Mouse (Mus musculus): ENCODE data around the gene Tmem189.
A peak's percentile ranks its signal among the peaks of the same experiment; 100 is the strongest.
"Not testable (repeated sequence)": the region's sequence is repeated elsewhere in the genome, so short reads cannot be mapped to it uniquely, and the experiment has no call there.

Tmem189 gene

DNA sequence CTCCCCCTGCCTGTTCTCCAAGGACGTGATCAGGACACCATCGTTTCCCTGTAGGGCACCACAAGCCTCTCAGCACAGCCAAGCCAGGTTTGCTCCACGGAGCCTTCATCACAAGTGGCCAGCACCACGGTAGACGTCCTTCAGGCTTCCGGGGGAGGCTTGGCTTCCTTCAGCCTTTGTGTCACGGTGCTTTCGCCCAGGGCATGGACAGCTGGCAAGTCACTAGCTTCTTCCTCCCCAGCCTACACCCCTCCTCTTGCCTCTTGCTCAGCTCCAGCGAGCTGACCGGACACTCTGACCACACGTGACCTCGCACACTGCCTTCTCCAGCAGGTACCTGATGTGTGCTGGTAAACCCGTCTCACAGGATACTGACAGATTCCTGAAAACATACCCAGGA is 67.3 kb downstream of the Tmem189 start:
- DNase-seq (ENCODE audit: low spot score): no peak

DNA sequence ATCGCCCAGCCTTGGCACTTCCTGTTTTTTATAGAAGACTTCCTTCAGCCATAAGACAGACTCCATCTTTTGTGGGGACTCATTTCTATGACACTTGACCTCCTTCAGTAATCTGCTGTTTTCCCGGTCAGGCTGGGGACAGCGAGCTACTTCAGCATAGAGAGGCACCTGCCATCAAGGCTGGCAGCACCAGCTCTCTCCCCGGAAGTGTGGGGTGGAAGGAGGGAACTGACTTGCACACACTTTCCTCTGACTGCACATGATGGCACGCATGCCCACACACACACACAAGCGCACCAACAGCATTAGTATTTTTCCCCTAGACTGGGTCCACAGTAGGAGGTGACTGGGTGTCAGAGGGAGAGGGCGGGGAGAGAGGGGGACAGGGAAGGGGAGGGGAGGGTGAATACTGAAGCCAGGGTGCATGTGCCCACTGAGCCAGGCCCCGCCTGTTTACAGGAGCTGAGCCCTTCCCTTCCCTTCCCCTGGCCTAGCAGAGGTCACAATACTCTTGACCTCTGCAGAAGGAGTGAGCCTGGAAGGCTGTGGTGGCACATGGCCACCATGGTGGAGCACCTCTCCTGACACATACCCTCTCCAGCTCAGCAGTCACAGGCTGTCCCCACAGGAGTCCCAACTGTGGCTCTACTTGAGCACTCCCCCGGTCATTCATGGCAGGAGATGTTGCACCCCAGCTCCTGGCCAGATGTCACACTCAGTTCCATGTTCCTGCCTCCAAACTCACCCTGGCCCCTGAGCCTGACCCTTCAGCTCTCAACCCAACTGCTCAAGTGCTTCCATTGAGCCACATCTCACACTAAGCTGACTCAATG is 68.2 kb downstream of the Tmem189 start:
- no peak for DNase-seq (ENCODE audit: low spot score)

DNA sequence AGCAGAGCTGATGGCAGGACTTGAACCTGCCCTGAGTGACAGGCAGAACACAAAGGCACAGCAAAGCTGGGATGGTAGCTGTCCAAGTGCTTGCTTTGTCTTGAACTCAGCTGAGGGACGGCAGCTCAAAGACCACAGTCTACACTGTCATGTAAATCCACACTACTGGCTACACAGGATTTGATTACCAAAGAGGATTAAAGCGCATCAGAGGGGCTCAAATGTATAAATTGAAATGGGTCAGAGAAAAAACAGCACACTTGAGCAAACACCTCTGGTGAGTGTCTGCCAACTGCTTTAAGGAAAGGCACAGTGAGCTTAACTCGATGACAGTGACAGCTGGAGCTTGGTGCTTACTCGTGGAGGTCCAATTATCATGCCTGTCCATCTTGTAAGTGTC is 72.2 kb downstream of the Tmem189 start:
- peak; percentile 34 for DNase-seq (ENCODE audit: low spot score)

DNA sequence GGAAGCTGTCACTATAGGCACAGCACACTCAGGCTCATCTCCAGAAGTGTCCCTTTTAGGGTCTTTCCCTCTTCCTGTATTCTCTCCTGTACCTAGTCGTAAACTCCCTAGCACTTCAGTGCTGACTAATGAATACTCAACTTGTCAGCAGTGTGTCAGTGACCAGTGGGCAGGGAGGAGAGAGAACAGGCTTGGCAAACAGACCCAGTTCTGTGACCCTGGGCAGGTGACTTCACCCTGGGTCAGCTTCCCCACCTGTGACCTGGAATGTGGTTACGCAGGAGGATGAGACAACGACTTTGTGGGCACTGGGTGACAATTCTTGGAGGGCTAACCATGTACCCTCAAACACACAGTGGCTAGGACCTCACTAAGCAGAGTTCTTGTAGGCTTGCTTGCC is 72.6 kb downstream of the Tmem189 start:
- no peak for DNase-seq (ENCODE audit: low spot score)

DNA sequence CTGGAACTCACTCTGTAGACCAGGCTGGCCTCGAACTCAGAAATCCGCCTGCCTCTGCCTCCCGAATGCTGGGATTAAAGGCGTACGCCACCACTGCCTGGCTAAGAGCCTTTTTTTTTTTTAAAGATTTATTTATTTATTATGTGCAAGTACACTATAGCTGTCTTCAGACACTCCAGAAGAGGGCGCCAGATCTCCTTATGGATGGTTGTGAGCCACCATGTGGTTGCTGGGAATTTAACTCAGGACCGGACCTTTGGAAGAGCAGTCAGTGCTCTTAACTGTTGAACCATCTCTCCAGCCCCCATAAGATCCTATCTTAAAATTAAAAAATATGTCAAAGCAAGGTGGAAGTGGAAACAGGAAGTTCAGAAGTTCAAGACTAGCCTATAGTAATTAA is 76.3 kb downstream of the Tmem189 start:
- not testable (repeated sequence) for DNase-seq (ENCODE audit: low spot score)

DNA sequence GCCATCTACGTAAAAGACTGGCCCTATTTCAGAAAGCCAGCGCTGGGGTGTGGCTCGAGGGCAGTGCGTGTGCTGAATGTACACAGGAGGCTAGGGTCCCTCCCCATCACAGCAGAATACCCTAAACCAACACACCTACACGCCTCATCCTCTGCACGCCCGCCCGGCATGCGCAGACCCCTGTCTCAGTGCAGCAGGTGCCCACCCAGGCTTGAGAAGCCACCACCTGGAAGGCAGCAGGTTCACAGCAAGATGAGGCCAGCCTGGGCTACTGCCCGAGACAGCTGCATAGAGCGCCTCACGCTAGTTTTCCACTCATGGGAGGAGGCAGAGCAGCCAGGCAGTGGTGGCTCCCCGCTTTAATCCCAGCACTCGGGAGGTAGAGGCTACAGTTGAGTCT is 77.5 kb downstream of the Tmem189 start:
- no peak for DNase-seq (ENCODE audit: low spot score)

DNA sequence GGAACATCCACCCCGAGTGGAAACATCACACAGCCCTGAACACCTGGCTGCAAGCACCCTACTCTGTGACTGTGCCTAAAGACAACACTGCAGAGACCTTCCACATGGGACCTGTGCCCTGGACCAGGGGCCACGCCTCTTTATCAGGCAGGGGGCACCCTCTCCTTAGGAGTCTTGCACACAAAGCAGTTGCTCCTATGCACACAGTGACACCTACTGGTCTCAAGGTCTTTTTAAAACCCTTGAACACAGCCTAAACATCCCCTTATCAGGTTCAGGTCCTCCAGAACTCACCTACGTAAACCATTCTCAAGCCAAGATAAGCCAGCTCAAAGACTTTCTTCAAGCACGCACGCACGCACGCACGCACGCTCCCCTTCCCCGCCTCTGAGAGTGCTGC is 78.3 kb downstream of the Tmem189 start:
- DNase-seq (ENCODE audit: low spot score): no peak

DNA sequence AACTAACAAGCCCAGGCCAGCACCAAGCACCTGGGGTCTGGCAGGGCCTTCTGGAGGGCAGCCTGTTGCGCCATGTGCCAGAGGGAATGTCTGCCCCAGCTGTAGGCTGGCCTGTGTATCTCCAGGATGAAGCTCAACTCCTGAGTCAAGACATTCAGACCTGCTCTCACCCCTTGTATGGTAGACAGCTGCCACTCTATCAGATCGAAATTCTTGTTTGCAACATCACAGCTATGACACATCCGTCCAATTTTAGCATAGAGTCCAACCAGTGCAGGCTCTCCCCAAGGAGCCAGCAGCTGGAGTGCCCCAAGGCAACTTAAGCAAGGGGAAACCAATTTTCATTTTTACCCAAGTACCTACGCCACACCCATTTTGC is 82.9 kb downstream of the Tmem189 start:
- no peak for DNase-seq (ENCODE audit: low spot score)

DNA sequence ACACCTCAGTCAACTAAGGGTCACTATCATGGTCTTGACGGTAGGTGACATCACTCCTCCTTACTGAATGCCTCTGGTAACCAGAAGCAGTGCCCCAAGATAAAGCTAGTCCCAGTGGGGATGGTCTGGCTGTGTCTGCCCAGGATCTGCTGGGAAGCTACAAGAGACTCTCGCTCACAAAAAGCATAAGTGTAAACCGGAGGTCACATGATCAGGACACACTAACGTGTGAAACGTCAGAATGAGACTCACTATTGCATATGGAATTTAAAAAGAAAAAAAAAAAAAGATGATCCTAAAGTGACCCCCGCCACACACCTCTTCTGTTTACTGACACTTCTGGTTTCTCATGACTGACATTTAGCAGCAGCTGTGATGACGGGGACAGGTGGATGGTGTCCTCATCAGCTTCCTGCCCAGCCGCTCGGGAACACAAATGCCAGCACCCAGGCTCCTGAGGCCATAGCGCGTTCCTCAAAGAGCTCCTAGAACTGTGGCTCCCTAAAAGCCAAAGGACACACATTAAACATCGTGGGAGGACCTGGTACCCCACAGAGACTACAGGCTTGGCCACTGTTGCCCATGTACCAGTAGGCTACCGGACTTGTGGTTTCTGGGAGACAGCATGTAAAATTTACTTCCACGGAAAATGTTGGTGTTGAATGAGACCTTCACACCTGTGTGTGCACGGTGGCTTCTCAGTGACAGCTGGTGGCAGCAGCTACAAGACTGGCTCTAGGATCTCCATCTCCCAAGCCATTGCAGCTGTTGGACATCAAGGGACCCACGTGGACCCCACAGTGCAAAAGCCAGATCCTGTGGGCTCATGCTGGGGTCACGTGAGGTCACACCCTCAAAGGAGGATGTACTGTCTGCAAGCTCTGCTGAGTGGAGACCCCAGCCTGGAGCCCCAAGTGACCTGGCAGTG is 83.5 kb downstream of the Tmem189 start:
- DNase-seq (ENCODE audit: low spot score): no peak

DNA sequence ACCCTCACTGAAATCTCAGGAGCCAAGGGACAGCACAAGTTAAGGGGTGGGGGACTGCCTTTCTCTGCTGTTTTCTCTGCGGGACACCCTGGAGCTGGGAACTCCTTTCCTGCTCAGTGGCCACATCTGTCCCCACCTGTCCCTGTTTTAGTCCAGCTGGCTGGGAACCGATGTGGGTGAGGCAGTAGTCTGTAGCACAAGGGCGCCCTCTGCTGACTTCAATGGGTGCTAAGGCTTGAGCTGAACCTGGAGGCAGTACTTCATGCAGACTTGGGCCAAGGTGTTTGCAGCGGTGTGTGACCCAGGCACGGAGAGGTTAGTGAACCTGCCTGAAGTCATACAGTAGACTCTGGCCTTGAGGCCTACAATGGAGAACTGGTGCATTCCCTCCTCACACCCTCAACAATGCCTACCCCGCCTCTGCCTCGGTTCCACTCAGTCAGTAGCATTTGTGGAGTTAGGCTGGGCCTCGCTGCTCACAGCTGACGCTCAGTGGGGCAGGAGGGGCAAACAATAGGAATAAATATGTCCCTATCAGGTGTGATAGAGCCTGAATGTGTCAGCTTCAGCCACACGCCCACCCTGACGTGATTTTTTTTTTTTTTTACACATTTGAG is 84.3 kb downstream of the Tmem189 start:
- DNase-seq (ENCODE audit: low spot score): peak; percentile 95

DNA sequence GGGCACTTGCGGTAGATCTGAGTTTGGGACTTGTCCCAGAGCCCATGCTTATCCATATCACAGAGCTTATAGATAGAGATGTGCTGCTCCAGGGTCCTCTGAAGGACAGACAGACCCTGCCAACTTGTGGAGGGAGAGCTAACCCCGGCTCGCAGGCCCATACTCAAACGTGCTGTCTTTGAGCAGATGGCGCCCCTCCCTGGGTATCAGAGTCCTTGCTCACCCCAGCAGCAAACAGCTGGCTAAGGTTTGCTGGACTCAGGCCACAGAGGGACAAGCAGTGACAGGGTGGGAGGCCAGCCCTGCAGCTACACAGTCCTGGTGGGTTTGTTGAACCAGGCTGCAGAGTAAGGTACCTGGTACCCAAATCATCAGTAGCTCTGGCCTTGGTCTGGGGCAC is 86.6 kb downstream of the Tmem189 start:
- DNase-seq (ENCODE audit: low spot score): no peak

DNA sequence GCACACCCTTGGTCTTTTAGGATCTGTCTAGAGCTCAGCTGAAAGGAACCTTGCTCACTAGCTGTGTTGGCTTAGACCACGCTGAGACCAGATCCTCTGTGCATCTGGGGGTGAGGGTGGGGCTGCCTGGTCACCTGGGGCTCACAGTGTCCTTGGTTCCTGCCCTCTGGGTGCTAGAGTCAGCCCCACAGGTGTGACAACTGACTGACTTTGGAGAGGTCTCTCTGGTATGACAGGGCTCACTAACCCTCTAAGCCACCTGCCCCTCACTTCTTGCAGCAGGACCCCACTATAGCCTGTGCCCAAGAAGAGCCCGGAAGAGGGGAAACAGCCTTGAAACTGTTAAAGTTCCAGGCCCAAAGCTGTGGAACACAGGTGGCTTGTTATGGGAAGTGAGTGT is 87.3 kb downstream of the Tmem189 start:
- DNase-seq (ENCODE audit: low spot score): no peak

DNA sequence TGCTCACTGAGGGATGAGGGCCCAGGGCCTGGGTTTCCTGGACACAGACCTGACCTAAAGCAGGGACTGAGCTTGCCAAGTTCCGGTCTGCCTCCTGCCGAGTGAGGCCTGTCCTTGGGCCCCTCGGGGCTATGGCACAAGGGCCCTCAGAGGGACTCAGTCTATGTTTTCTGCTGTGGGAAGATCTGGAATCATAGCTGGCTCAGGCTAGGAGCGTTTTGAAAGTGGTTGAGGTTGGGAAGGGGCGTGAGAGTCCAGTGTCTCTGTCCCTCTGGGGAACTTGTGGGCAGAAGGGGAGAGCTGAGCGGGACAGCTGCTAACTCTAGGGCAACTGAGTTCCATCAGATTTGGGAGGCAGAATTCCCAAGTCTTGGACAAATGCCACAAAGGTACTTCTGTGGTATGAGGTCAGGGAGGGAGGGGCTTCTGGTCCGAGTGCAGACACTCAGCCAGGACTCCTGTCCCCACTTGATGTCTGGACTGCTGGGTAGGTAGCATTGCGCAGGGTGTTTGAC is 89.1 kb downstream of the Tmem189 start:
- DNase-seq (ENCODE audit: low spot score): no peak

DNA sequence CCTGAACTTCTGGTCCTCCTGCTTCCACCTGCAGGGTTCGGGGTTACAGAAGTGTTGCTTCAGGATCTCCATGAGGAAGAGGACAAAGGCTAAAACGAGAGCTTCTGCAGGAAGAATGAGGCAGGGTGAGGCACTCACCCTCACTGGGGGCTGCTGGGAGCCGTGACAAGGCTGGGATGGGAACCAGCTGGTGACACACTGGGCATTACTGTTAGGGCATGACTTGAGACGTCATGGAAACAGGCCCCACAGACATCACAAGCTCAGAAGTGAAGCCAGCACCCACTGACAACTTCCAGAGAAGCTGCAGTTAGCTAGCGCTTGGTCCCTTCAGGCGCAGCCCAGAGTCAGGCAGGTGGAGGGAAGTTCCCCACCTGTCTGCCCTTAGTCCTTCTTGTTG is 89.7 kb downstream of the Tmem189 start:
- DNase-seq (ENCODE audit: low spot score): no peak

DNA sequence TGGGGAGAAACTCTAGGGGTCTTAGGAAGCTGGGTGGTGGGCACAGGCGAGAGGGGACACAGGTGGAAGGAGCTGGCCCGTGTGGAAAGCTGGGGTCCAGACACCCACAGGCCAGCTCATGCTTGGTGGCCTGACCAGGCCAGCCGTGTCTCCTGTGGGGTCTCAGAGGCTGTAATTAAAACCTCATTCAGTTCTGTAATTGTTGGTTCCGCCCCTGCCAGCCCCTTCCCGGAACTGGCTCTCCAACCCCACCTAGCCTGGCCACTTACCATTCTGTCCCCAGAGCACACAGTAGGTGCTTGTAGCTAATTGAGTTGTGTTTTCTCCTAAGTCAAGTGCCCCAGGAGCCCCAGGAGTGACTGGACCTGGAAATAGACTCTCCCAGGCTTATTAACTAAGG is 90.4 kb downstream of the Tmem189 start:
- no peak for DNase-seq (ENCODE audit: low spot score)

DNA sequence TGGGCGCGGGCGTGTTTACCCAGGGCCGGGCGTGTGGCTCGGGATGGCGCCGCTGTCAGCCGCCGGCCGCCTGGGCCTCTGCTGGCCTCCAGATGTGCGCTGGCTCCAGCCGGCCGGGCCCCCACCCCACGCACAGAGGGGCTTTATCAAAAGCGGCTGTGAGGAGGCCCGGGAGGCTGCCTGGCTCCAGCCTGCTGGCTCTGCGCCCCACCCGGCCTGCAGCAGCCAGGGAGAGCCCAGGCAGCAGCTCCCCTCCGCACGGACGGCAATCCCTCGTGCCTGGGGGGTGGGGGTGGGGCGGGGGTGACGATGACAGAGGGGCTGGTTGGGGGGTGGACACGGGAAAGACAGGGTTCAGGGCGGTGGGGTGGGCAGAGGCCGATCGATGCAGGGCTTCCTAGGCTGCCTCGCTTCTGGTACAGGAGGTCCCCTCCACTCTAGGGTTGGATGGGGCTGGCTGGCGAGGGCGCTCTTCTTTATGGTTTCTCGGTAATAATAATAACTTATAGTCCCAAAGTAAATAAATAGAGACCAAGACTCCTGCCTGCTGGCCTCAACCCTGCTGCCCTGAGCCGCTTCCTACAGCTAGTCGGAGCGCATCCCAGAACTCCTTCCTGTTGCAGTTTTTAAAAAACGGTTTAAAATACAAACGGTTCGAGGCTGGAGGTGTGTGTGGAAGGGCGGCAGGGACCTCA is 92.0 kb downstream of the Tmem189 start:
- DNase-seq (ENCODE audit: low spot score): peak; percentile 44

DNA sequence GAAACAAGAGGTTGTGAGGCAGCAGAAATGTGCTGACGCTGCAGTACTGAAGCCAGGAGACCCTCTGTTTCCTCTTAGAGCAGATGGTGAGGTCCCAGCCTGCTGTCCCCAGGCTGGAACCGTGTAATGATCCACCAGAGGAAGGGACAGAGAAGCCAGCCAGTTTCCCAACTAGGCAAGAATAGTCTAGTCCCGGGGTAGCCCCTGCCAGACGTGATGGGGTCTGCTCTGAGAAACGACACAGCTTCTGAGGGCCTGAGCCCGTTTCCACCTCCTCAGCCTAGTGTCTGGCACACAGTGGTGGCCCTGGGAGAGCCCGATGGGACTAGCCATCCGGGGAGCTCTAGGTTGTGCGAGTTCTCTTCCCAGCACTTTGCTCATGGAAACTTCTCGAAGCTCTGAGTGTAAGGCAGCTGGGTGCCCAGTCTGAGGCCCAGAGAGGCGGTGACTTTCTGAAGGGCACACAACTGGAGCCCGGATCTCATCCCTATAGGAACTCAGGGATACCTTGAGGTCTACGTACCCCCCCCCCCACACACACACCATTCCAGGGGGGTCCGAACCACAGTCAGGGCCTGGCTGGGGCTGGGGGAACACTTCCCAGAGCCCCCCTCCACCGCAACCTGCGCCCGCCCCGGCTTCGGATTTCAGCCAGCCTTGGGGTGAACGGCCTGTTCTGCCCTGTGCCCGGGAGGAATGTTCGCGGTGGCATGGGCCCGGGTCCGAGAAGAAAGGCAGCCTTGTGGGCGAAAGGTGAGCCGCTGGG is 92.7 kb downstream of the Tmem189 start:
- DNase-seq (ENCODE audit: low spot score): no peak

DNA sequence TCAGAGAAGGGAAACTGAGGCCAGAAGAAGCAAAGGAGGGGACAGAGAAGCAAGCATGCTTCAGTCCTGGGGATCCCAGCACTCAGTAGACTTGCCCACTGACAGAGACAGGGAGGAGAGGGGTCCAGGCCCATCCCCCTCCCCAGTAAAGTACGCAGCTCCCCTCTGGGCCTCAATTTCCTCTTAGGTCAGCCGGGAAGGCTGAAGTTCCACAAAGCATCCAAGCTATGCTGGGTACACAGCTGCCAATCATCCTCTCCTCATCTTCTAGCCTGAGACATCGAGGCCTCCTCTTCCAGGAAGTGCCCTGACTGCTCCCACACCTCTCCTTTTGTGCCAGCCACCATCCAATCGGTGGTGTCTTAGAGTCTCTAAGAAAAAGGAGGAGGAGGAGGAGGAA is 93.4 kb downstream of the Tmem189 start:
- no peak for DNase-seq (ENCODE audit: low spot score)

DNA sequence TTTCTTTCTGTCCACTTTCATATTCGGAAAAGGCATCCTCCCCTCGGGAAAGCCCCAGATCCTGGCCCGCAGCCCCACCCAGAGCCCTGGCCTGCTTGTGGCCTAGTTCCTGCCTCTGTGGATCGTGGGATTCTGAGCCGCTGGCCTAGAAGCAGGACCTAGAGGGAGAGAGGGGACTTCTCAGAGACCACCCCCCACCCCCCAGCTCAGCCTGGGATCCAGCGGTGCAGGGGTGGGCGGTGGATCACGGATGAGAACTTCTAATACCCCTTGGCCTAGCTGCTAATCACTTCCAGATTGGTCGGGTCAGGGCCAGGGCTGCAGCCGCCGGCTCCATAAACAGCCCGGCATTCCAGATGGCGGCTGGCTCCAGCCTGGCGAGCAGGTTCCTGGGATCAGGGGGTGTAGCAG is 93.9 kb downstream of the Tmem189 start:
- peak; percentile 49 for DNase-seq (ENCODE audit: low spot score)

DNA sequence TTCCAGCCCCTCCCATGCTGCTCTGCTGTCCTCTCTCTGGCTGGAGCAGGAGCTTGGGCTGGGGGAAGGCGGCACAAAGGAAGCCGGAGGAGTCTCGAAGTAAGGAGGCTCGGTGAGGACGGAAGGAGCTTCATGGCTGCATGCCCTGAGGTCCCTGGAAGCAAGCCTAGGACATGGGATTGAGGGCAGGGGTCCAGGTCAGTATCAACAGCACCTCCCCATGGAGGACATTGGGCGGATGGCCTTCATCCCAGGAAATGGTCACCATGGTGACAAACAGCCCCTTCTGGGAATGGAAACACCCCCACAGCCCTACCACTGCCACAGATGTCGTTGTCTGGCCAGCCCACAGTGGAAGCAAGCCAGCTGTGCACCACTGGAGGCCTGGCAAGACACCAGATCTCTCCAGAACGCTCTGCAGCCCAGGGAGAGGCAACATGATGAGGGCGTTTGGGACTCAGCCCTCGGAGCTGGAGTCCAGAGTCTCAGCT is 95.1 kb downstream of the Tmem189 start:
- no peak for DNase-seq (ENCODE audit: low spot score)
